Mouse (Mus musculus) ES-Bruce4 (cell line): Measurements from ENCODE around the gene Usp44. TPM values are rescaled to one million over a fixed set of nuclear protein-coding genes. Genes with fewer than 3 reads are reported as not detected.
A peak's percentile ranks its signal among the peaks of the same experiment; 100 is the strongest.

Experiments used
- H3K27ac ChIP-seq: 2 replicates; pipeline ENCODE4 v1.5.1; 2012; ENCODE audit warnings: low read length, inconsistent platforms; ENCODE audit not compliant: insufficient read depth
- H3K27me3 ChIP-seq: 2 replicates; pipeline ENCODE4 v1.6.1; 2012; ENCODE audit warnings: mild to moderate bottlenecking, low read length, inconsistent platforms; ENCODE audit not compliant: control insufficient read depth, poor library complexity, insufficient read depth, severe bottlenecking
- H3K36me3 ChIP-seq: 2 replicates; pipeline ENCODE4 v1.6.1; 2012; ENCODE audit warnings: inconsistent platforms, mild to moderate bottlenecking, low read length, moderate library complexity; ENCODE audit not compliant: control insufficient read depth, poor library complexity, insufficient read depth, severe bottlenecking
- H3K4me1 ChIP-seq: one replicate; pipeline ENCODE4 v1.8.1; 2011; ENCODE audit warnings: low read length; ENCODE audit not compliant: control insufficient read depth, insufficient read depth
- H3K4me3 ChIP-seq: 2 replicates; pipeline ENCODE4 v1.5.1; 2011; ENCODE audit warnings: low read depth, mild to moderate bottlenecking, low read length
- H3K9ac ChIP-seq: 2 replicates; pipeline ENCODE4 v1.6.1; 2012; ENCODE audit warnings: low read depth, mild to moderate bottlenecking, inconsistent platforms; ENCODE audit not compliant: poor library complexity, severe bottlenecking
- H3K9me3 ChIP-seq: replicated peaks from 2 replicates; pipeline ENCODE4 v1.6.1; 2012; ENCODE audit warnings: mild to moderate bottlenecking, low read length, inconsistent platforms; ENCODE audit not compliant: control insufficient read depth, poor library complexity, insufficient read depth, severe bottlenecking
- CTCF ChIP-seq: IDR thresholded peaks from one replicate; pipeline ENCODE4 v1.8.1; 2011; ENCODE audit warnings: low read depth, low read length
- EP300 ChIP-seq: IDR thresholded peaks from 2 replicates; pipeline ENCODE4 v1.6.1; 2011; ENCODE audit warnings: low read depth, low read length; ENCODE audit not compliant: insufficient read depth
- POLR2A ChIP-seq: IDR thresholded peaks from one replicate; pipeline ENCODE4 v1.8.1; 2011; ENCODE audit warnings: low read length; ENCODE audit not compliant: insufficient read depth
- polyA plus RNA-seq: library from polyadenylated mRNA; stranded (reverse); fragments of >200 nt; gene quantifications from 2 replicates; pipeline ENCODE4 v1.2.4, GENCODE M21; 2011; ENCODE audit warnings: low read depth; ENCODE audit not compliant: missing spikeins, insufficient read depth, insufficient read length

The Usp44 gene
- polyA plus RNA-seq, 1 experiment: 19.2 TPM

DNA sequence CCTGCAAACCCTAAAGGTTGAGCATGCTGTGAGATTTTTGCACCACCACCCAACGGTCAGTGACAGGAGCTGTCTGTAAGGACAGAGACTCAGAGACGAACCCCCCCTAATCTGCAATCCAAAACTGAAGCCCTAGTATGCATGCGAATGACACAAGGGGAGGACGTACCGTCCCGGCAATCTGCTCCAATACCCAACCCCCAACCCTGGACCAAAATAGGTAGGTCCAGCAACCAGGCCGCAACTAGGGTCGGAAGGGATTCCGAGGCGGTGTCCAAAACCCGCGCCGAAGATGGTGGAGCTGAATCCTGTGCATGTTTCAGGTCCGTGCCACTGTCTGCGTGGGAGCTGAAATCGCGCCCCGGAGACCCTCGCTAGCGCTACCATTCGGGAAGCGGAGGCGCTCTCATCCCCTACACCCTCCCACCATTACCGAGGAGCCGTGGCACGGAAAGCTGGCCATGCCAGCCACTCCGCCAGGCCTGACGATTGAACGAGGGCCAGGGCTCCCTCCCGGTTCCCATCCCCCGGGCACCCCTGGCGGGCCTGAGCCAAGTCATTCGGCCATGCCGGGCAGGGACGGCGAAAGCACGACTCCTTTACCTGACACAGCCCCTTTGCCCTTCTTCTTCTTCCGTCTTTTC lies 57.7 kb downstream of the Usp44 start:
- H3K36me3 ChIP-seq: peaks cover 18% of the 10 kb centered on the region
- H3K9ac ChIP-seq: peak overlapping the region; percentile 76
- H3K4me3 ChIP-seq: peak overlapping the region; percentile 86
- no peaks in the 10 kb centered on the region for H3K9me3 ChIP-seq
- no peak for TF ChIP-seq POLR2A
- no peak for TF ChIP-seq EP300
- no peak for TF ChIP-seq CTCF
- no peak overlapping the region for H3K27ac ChIP-seq
- H3K4me1 ChIP-seq: no peaks in the 10 kb centered on the region
- no peaks in the 10 kb centered on the region for H3K27me3 ChIP-seq

DNA sequence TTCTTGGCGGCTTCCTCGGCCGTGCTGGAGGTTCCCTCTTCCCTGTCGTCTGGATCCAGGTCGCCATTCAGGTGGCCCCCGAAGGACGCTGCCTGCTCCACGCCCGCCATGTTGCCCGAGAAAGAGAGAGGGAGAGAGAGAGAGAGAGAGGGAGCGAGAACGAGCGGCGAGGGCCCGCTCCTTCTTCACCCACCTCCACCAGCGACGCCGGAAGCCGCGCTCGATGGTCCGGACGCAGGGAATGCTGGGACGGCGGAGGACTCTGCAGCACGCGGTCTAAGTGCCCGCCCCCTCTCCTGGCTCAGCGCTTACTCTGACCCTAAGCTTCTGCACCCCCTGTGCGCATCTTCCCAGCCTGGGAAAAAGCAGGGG lies 58.2 kb downstream of the Usp44 start:
- H3K27me3 ChIP-seq: no peaks in the 10 kb centered on the region
- peak overlapping the region; percentile 86 for H3K4me3 ChIP-seq
- H3K36me3 ChIP-seq: peaks cover 18% of the 10 kb centered on the region
- TF ChIP-seq CTCF: no peak
- TF ChIP-seq EP300: 0 out of 2 replicates have a peak, but pooled peaks have one; percentile 26
- peak; percentile 62 for TF ChIP-seq POLR2A
- no peaks in the 10 kb centered on the region for H3K4me1 ChIP-seq
- no peak overlapping the region for H3K27ac ChIP-seq
- no peaks in the 10 kb centered on the region for H3K9me3 ChIP-seq
- peak overlapping the region; percentile 76 for H3K9ac ChIP-seq

DNA sequence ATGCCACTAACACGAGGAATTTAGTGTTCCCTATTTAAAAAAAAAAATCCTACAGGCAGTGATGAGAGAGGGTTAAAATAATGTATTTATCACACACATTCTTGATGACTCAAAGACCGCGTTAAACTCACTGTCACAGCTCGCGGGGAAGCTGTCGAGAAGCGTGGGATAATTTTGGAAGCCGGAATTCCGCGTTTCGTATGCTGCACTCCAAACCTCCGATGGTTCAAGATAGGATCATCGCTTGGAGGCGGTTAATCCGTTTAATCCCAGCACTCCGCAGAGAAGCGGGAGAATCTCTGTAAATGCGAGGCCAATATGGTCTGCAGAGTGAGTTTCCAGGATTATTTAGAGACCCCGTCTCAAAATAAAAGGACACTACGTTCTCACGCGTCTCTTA lies 58.6 kb downstream of the Usp44 start:
- H3K9ac ChIP-seq: peak overlapping the region; percentile 76
- peak overlapping the region; percentile 86 for H3K4me3 ChIP-seq
- H3K9me3 ChIP-seq: no peaks in the 10 kb centered on the region
- no peak for TF ChIP-seq POLR2A
- TF ChIP-seq CTCF: no peak
- no peak for TF ChIP-seq EP300
- H3K27ac ChIP-seq: no peak overlapping the region
- no peaks in the 10 kb centered on the region for H3K27me3 ChIP-seq
- H3K4me1 ChIP-seq: no peaks in the 10 kb centered on the region
- peaks cover 18% of the 10 kb centered on the region for H3K36me3 ChIP-seq

GRCm38 (mm10) chr10:93890565-93890964 lies 59.2 kb downstream of the Usp44 start:
- TF ChIP-seq CTCF (no peak), POLR2A (no peak), EP300 (no peak)
- no peak overlapping the region for H3K27ac ChIP-seq
- no peaks in the 10 kb centered on the region for H3K9me3 ChIP-seq
- no peaks in the 10 kb centered on the region for H3K27me3 ChIP-seq
- peaks cover 15% of the 10 kb centered on the region for H3K36me3 ChIP-seq
- H3K4me3 ChIP-seq: no peak overlapping the region
- H3K4me1 ChIP-seq: no peaks in the 10 kb centered on the region
- no peak overlapping the region for H3K9ac ChIP-seq

DNA sequence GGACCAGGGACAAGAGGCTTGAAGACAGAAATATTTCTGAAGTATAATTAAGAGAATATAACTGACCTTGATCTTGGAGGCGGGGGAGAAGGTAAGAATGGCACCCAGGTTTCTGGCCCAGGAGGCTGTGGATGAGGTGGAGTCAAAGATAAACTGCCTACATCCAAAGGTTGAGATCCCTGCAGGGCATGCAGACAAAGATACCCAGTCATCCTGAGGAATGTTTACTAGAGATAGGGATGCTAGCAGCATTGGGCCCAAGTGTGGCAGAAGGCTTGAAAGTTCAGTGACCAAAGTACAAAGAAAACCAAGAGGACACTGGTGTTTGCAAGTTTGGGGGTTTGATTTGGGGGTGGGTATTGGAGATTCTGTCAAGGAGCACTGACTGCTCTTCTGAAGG lies 59.7 kb downstream of the Usp44 start:
- Histone ChIP-seq H3K4me3 (no peak overlapping the region), H3K9me3 (no peaks in the 10 kb centered on the region), H3K36me3 (peaks cover 10% of the 10 kb centered on the region), H3K27ac (no peak overlapping the region), H3K4me1 (no peaks in the 10 kb centered on the region), H3K27me3 (no peaks in the 10 kb centered on the region), H3K9ac (no peak overlapping the region)
- TF ChIP-seq POLR2A (no peak), CTCF (no peak)

DNA sequence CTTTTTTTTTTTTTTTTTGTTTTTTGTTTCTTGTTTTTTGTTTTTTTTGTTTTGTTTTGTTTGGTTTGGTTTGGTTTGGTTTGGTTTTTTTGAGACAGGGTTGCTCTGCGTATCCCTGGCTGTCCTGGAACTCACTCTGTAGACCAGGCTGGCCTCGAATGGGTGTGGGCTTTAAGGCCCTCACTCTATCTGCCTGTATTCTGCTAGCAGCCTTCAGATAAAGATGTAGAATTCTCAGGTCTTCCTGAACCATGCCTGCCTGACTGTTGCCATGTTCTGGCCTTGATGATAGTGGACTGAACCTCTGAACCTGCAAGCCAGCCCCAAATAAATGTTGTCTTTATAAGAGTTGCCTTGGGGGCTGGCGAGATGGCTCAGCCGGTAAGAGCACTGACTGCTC lies 61.2 kb downstream of the Usp44 start:
- TF ChIP-seq POLR2A (no peak), CTCF (no peak), EP300 (no peak)
- H3K36me3 ChIP-seq: no peaks in the 10 kb centered on the region
- H3K4me1 ChIP-seq: no peaks in the 10 kb centered on the region

More for the DNA sequence above, 61.2 kb downstream of the Usp44 start:
- no peak overlapping the region for H3K4me3 ChIP-seq
- H3K27ac ChIP-seq: no peak overlapping the region
- no peaks in the 10 kb centered on the region for H3K27me3 ChIP-seq
- H3K9ac ChIP-seq: no peak overlapping the region
- H3K9me3 ChIP-seq: no peaks in the 10 kb centered on the region
